Mouse (Mus musculus): ENCODE results near the gene Cobll1.

GRCm38 (mm10) chr2:65188585-65188984 lies 50.6 kb downstream of the Cobll1 start:
- TF ChIP-seq POLR2A (IDR thresholded peaks at IDR 0.05; ENCODE audit: low read depth, low read length) (no peak), CTCF (IDR thresholded peaks at IDR 0.05; ENCODE audit: extremely low read depth, insufficient read length, insufficient replicate concordance, low read depth, low read length) (no peak)

Measured in small intestine, adult 2 months (tissue).